Mouse (Mus musculus): ENCODE data around the gene Rbm6.

- TF ChIP-seq CTCF (IDR thresholded peaks at IDR 0.05; ENCODE audit: borderline replicate concordance, control insufficient read depth, extremely low read depth, insufficient read depth, low read length, poor library complexity) (no peak), POLR2A (IDR thresholded peaks at IDR 0.05; ENCODE audit: control insufficient read depth, extremely low read depth, insufficient read depth, low read length, poor library complexity) (no peak)
Observed at GRCm38 (mm10) chr9:107729709-107730108, 143.3 kb downstream of the Rbm6 start.

Data from thymus, adult 2 months (tissue).